Mouse (Mus musculus) lung, embryonic 14.5 days (tissue): ENCODE data around the gene Hmg20b. TPM values are rescaled to one million over a fixed set of nuclear protein-coding genes. Genes with fewer than 3 reads are reported as not detected.

Experiments
- ATAC-seq: fragments of 200-750 bp; cut with Nextera tagmentation; 2 replicates; pipeline ENCODE4 v1.8.0; 2017; ENCODE audit warnings: mild to moderate bottlenecking, moderate TSS enrichment, moderate library complexity; ENCODE audit not compliant: insufficient read depth
- DNase-seq: peaks from one replicate; pipeline ENCODE4 v3.0.0-alpha.2; 2015
- H3K27ac ChIP-seq: fragments of 300-500 bp; sonication (generic); 2 replicates; pipeline ENCODE4 v1.5.1; 2014; ENCODE audit warnings: low read depth, mild to moderate bottlenecking, moderate library complexity
- H3K27me3 ChIP-seq: fragments of 300-500 bp; sonication (generic); 2 replicates; pipeline ENCODE4 v1.6.1; 2014; ENCODE audit warnings: low read length, control low read depth; ENCODE audit not compliant: insufficient read depth
- H3K36me3 ChIP-seq: fragments of 300-500 bp; sonication (generic); 2 replicates; pipeline ENCODE4 v1.6.1; 2014; ENCODE audit warnings: control low read depth; ENCODE audit not compliant: insufficient read depth
- H3K4me1 ChIP-seq: fragments of 300-500 bp; sonication (generic); 2 replicates; pipeline ENCODE4 v1.6.1; 2014; ENCODE audit warnings: antibody characterized with exemption, control low read depth; ENCODE audit not compliant: insufficient read depth
- H3K4me2 ChIP-seq: fragments of 300-500 bp; sonication (generic); 2 replicates; pipeline ENCODE4 v1.6.1; 2014; ENCODE audit warnings: mild to moderate bottlenecking
- H3K4me3 ChIP-seq: fragments of 300-500 bp; sonication (generic); 2 replicates; pipeline ENCODE4 v1.5.1; 2014; ENCODE audit warnings: low read depth, low read length
- H3K9ac ChIP-seq: fragments of 300-500 bp; sonication (generic); 2 replicates; pipeline ENCODE4 v1.6.1; 2014
- H3K9me3 ChIP-seq: fragments of 300-500 bp; sonication (generic); 2 replicates; pipeline ENCODE4 v1.6.1; 2016; ENCODE audit warnings: low read depth, low read length, control low read depth
- CTCF ChIP-seq: IDR thresholded peaks from 2 replicates; pipeline ENCODE4 v1.5.1; 2016; ENCODE audit warnings: antibody characterized with exemption, low read depth
- WGBS: fragments of 180-500 bp; shearing (Covaris S2); extraction: QIAGEN DNeasy Blood & Tissue Kit; methylation state at CpG from one replicate; pipeline ENCODE4 v1.1.7; 2014; 5-methylcytosine and 5-hydroxymethylcytosine counted together
- microRNA-seq: library from miRNA; unstranded; fragments of <30 nt; microRNA quantifications from one replicate; pipeline ENCODE4, GENCODE M21; 2016; ENCODE audit warnings: borderline number of aligned reads
- polyA plus RNA-seq: library from polyadenylated mRNA; unstranded; fragments of >200 nt; fragmentation: Nextera tagmentation; extraction: Ambion mirVana; gene quantifications from 2 replicates; pipeline ENCODE4 v1.2.1, GENCODE M21; 2014

The Hmg20b gene
- polyA plus RNA-seq, 1 experiment from 2014 or later: 105 TPM

GRCm38 (mm10) chr10:81300352-81300907 is 49.9 kb downstream of the Hmg20b start:
- no peak for TF ChIP-seq CTCF
- Histone ChIP-seq H3K4me2 (no peak overlapping the region), H3K4me1 (no peaks in the 10 kb centered on the region), H3K36me3 (peaks cover 2% of the 10 kb centered on the region; the same call in 1 of the 2 replicates), H3K9ac (0 out of 2 replicates have a peak overlapping the region, but pooled peaks have one; percentile 9), H3K27ac (no peak overlapping the region), H3K27me3 (no peaks in the 10 kb centered on the region), H3K9me3 (no peaks in the 10 kb centered on the region), H3K4me3 (no peak overlapping the region)
- ATAC-seq (no peak), DNase-seq (no peak)
- 75% methylated on average over 9 of the region's 9 CpGs for WGBS

GRCm38 (mm10) chr10:81299585-81300351 is 50.5 kb downstream of the Hmg20b start:
- TF ChIP-seq CTCF: no peak
- Histone ChIP-seq H3K4me1 (no peaks in the 10 kb centered on the region), H3K9ac (no peak overlapping the region), H3K36me3 (peaks cover 5% of the 10 kb centered on the region; the same call in 1 of the 2 replicates), H3K4me3 (no peak overlapping the region), H3K27me3 (no peaks in the 10 kb centered on the region), H3K27ac (no peak overlapping the region), H3K4me2 (no peak overlapping the region), H3K9me3 (no peaks in the 10 kb centered on the region)
- ATAC-seq (no peak), DNase-seq (no peak)
- 82% methylated on average over 14 of the region's 14 CpGs for WGBS

GRCm38 (mm10) chr10:81298369-81299100 is 51.7 kb downstream of the Hmg20b start:
- 91% methylated on average over 17 of the region's 17 CpGs for WGBS
- H3K4me2 ChIP-seq: no peak overlapping the region

GRCm38 (mm10) chr10:81297845-81298244 is 52.4 kb downstream of the Hmg20b start:
- Histone ChIP-seq H3K36me3 (peaks cover 5% of the 10 kb centered on the region; the same call in 1 of the 2 replicates), H3K27ac (peak overlapping the region; percentile 59; the same call in 1 of the 2 replicates), H3K4me2 (peak overlapping the region; percentile 29; the same call in 1 of the 2 replicates), H3K27me3 (no peaks in the 10 kb centered on the region), H3K9me3 (no peaks in the 10 kb centered on the region), H3K4me1 (peaks cover 12% of the 10 kb centered on the region), H3K4me3 (no peak overlapping the region), H3K9ac (no peak overlapping the region)
- DNase-seq: peak; percentile 46
- no peak for TF ChIP-seq CTCF
- 41% methylated on average over 10 of the region's 10 CpGs for WGBS
- ATAC-seq: no peak

More at GRCm38 (mm10) chr10:81298369-81299100, 51.7 kb downstream of the Hmg20b start:
- DNase-seq: no peak
- Histone ChIP-seq H3K4me3 (no peak overlapping the region), H3K27me3 (no peaks in the 10 kb centered on the region), H3K9ac (no peak overlapping the region), H3K9me3 (no peaks in the 10 kb centered on the region), H3K36me3 (peaks cover 5% of the 10 kb centered on the region; the same call in 1 of the 2 replicates), H3K4me1 (peaks cover 11% of the 10 kb centered on the region), H3K27ac (no peak overlapping the region; the same call in 1 of the 2 replicates)
- TF ChIP-seq CTCF: no peak
- ATAC-seq: no peak

- H3K4me1 ChIP-seq: peaks cover 12% of the 10 kb centered on the region
Observed at GRCm38 (mm10) chr10:81297246-81297645, 53.0 kb downstream of the Hmg20b start.

More at GRCm38 (mm10) chr10:81297246-81297645, 53.0 kb downstream of the Hmg20b start:
- Histone ChIP-seq H3K4me3 (no peak overlapping the region), H3K9ac (no peak overlapping the region), H3K4me2 (no peak overlapping the region), H3K27ac (0 out of 2 replicates have a peak overlapping the region, but pooled peaks have one; percentile 59), H3K27me3 (no peaks in the 10 kb centered on the region), H3K9me3 (no peaks in the 10 kb centered on the region), H3K36me3 (peaks cover 5% of the 10 kb centered on the region; the same call in 1 of the 2 replicates)
- WGBS: 76% methylated on average over 6 of the region's 6 CpGs
- no peak for TF ChIP-seq CTCF
- no peak for DNase-seq
- ATAC-seq: no peak

Small RNA genes lying within 50 kb of the gene (microRNA-seq; reads per million reads assigned to microRNA genes)
- gene Mir6913: 0.71 reads per million

Other genes starting within 250 kb of the Hmg20b start
- 180 and 199 TPM in 2 replicates for gene Map2k2, start 244.6 kb downstream of the Hmg20b start, polyA plus RNA-seq
- gene Zbtb7a, start 215.3 kb downstream of the Hmg20b start, polyA plus RNA-seq: 22.4 and 25.0 TPM in 2 replicates
- gene Pias4, start 182.6 kb downstream of the Hmg20b start, polyA plus RNA-seq: 38.7 and 47.9 TPM in 2 replicates
- gene Eef2, start 173.8 kb downstream of the Hmg20b start, polyA plus RNA-seq: 481 and 493 TPM in 2 replicates
- 52.6 and 55.8 TPM in 2 replicates for gene Dapk3, start 167.5 kb downstream of the Hmg20b start, polyA plus RNA-seq
- not detected in 2 replicates for gene 4930442H23Rik, start 166.6 kb downstream of the Hmg20b start, polyA plus RNA-seq
- gene Nmrk2, start 148.4 kb downstream of the Hmg20b start, polyA plus RNA-seq: 0.23 TPM in 1 of 2 replicates, not detected in the other
- not detected in 2 replicates for gene Atcay, start 119.6 kb downstream of the Hmg20b start, polyA plus RNA-seq
- gene Zfr2, start 117.3 kb downstream of the Hmg20b start, polyA plus RNA-seq: 3.4 and 3.6 TPM in 2 replicates
- gene Matk, start 97.5 kb downstream of the Hmg20b start, polyA plus RNA-seq: 2.0 and 2.9 TPM in 2 replicates
- 222 and 223 TPM in 2 replicates for gene Mrpl54, start 83.5 kb downstream of the Hmg20b start, polyA plus RNA-seq
- gene Apba3, start 83.5 kb downstream of the Hmg20b start, polyA plus RNA-seq: 50.4 and 50.8 TPM in 2 replicates
- 15.3 and 17.2 TPM in 2 replicates for gene Tjp3, start 58.9 kb downstream of the Hmg20b start, polyA plus RNA-seq
- gene Pip5k1c, start 57.5 kb downstream of the Hmg20b start, polyA plus RNA-seq: 50.8 and 58.6 TPM in 2 replicates
- gene Cactin, start 29.4 kb downstream of the Hmg20b start, polyA plus RNA-seq: 34.3 and 42.9 TPM in 2 replicates
- 13.6 and 15.0 TPM in 2 replicates for gene Tbxa2r, start 21.7 kb downstream of the Hmg20b start, polyA plus RNA-seq
- gene Gipc3, start 7.2 kb downstream of the Hmg20b start, polyA plus RNA-seq: 0.05 and 0.08 TPM in 2 replicates
- gene Mfsd12, start 7.0 kb upstream of the Hmg20b start, polyA plus RNA-seq: 7.7 and 8.5 TPM in 2 replicates
- gene 4930404N11Rik, start 15.3 kb upstream of the Hmg20b start, polyA plus RNA-seq: 0.65 and 0.92 TPM in 2 replicates
- 109 and 116 TPM in 2 replicates for gene Fzr1, start 28.0 kb upstream of the Hmg20b start, polyA plus RNA-seq
- gene Dohh, start 33.9 kb upstream of the Hmg20b start, polyA plus RNA-seq: 57.5 and 67.0 TPM in 2 replicates
- 2.8 and 3.8 TPM in 2 replicates for gene Gm48551, start 34.0 kb upstream of the Hmg20b start, polyA plus RNA-seq
- 1.3 and 1.4 TPM in 2 replicates for gene Gm48552, start 38.5 kb upstream of the Hmg20b start, polyA plus RNA-seq
- 2.8 and 3.3 TPM in 2 replicates for gene Smim24, start 42.6 kb upstream of the Hmg20b start, polyA plus RNA-seq
- 86.0 and 86.5 TPM in 2 replicates for gene Nfic, start 105.2 kb upstream of the Hmg20b start, polyA plus RNA-seq
- gene Celf5, start 132.2 kb upstream of the Hmg20b start, polyA plus RNA-seq: 0.09 and 0.30 TPM in 2 replicates
- gene Ncln, start 145.9 kb upstream of the Hmg20b start, polyA plus RNA-seq: 82.1 and 97.3 TPM in 2 replicates
- gene S1pr4, start 149.7 kb upstream of the Hmg20b start, polyA plus RNA-seq: 1.3 and 1.7 TPM in 2 replicates
- gene Gna15, start 173.7 kb upstream of the Hmg20b start, polyA plus RNA-seq: 1.1 and 1.7 TPM in 2 replicates
- 81.2 and 88.2 TPM in 2 replicates for gene Gna11, start 194.7 kb upstream of the Hmg20b start, polyA plus RNA-seq
- gene Aes, start 209.0 kb upstream of the Hmg20b start, polyA plus RNA-seq: 360 and 404 TPM in 2 replicates
- gene Tle2, start 224.1 kb upstream of the Hmg20b start, polyA plus RNA-seq: 27.5 and 32.5 TPM in 2 replicates